Mouse (Mus musculus): ENCODE measurements around the gene Arpc1b.
"Not testable (repeated sequence)": the region's sequence is repeated elsewhere in the genome, so short reads cannot be mapped to it uniquely, and the experiment has no call there.

DNA sequence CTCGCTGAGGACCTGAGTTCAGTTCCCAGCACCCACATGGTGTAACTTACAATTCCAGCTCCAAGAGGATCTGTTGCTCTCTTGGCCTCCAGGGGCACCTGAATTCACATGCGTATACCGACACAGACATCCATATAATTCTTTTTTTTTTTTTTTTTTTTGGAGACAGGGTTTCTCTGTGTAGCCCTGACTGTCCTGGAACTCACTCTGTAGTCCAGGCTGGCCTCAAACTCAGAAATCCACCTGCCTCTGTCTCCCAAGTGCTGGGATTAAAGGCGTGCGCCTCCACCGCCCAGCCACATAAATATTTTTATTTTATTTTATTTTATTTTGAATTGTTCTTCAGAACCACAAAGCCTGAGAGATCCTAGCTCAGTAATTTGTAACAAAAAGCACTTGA lies 30.8 kb upstream of the Arpc1b start:
- TF ChIP-seq CTCF, EP300 (IDR thresholded peaks at IDR 0.05; ENCODE audit: low read depth): not testable (repeated sequence)
